Mouse (Mus musculus) forebrain, embryonic 12.5 days (tissue): Measurements from ENCODE around the gene Pklr. TPM values are rescaled to one million over a fixed set of nuclear protein-coding genes. Genes with fewer than 3 reads are reported as not detected.

Source experiments
- ATAC-seq: fragments of 200-750 bp; cut with Nextera tagmentation; 2 replicates; pipeline ENCODE4 v1.8.0; 2017; ENCODE audit warnings: moderate TSS enrichment; ENCODE audit not compliant: low FRiP score
- H3K27ac ChIP-seq: fragments of 300-500 bp; sonication (generic); 2 replicates; pipeline ENCODE4 v1.5.1; 2016; ENCODE audit warnings: mild to moderate bottlenecking
- H3K27me3 ChIP-seq: fragments of 300-500 bp; sonication (generic); 2 replicates; pipeline ENCODE4 v1.6.1; 2016; ENCODE audit warnings: mild to moderate bottlenecking
- H3K36me3 ChIP-seq: fragments of 300-500 bp; sonication (generic); replicated peaks from 2 replicates; pipeline ENCODE4 v1.6.1; 2016; ENCODE audit warnings: mild to moderate bottlenecking
- H3K4me1 ChIP-seq: fragments of 300-500 bp; sonication (generic); 2 replicates; pipeline ENCODE4 v1.6.1; 2016
- H3K4me2 ChIP-seq: fragments of 300-500 bp; sonication (generic); 2 replicates; pipeline ENCODE4 v1.6.1; 2016; ENCODE audit warnings: mild to moderate bottlenecking, moderate library complexity
- H3K4me3 ChIP-seq: fragments of 300-500 bp; sonication (generic); replicated peaks from 2 replicates; pipeline ENCODE4 v1.5.1; 2016; ENCODE audit warnings: mild to moderate bottlenecking
- H3K9ac ChIP-seq: fragments of 300-500 bp; sonication (generic); 2 replicates; pipeline ENCODE4 v1.6.1; 2016; ENCODE audit warnings: mild to moderate bottlenecking
- H3K9me3 ChIP-seq: fragments of 300-500 bp; sonication (generic); 2 replicates; pipeline ENCODE4 v1.6.1; 2016
- WGBS: fragments of 180-500 bp; shearing (Covaris S2); methylation state at CpG from one replicate; pipeline ENCODE4 v1.1.7; 2016; 5-methylcytosine and 5-hydroxymethylcytosine counted together
- polyA plus RNA-seq: library from polyadenylated mRNA; unstranded; fragments of >200 nt; fragmentation: Nextera tagmentation; extraction: Ambion mirVana; gene quantifications from 2 replicates; pipeline ENCODE4 v1.2.1, GENCODE M21; 2016

The Pklr gene
- polyA plus RNA-seq, 1 experiment from 2014 or later = 0.09 TPM

DNA sequence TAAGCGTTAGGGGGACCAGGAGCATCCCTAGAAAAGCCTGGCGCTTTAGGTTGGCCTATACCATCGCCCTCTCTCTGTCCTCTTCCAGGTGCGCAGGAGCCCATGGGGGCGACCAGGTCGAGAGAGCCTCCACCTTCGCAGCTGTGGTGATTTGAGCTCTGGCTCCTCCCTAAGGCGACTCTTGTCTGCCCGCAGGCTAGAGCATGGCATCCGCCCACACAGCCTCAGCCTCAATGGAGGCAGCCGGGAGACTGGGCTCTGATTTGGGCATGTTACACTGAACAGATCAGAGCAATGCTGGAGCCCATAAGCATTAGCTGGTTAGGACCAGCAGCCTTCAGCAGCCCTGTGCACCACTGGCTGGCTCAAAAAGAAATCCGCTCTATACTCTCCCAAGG, 52.5 kb downstream of the Pklr start:
- no peak for ATAC-seq
- H3K27me3 ChIP-seq = peaks cover 4% of the 10 kb centered on the region; the same call in 1 of the 2 replicates
- no peak overlapping the region for H3K9ac ChIP-seq
- 61% methylated on average over 12 of the region's 12 CpGs for WGBS
- no peak overlapping the region for H3K4me2 ChIP-seq
- H3K9me3 ChIP-seq = no peaks in the 10 kb centered on the region
- no peak overlapping the region for H3K27ac ChIP-seq
- H3K36me3 ChIP-seq = peaks cover 11% of the 10 kb centered on the region; the same call in 1 of the 2 replicates
- H3K4me1 ChIP-seq = peaks cover 32% of the 10 kb centered on the region
- H3K4me3 ChIP-seq = no peak overlapping the region

DNA sequence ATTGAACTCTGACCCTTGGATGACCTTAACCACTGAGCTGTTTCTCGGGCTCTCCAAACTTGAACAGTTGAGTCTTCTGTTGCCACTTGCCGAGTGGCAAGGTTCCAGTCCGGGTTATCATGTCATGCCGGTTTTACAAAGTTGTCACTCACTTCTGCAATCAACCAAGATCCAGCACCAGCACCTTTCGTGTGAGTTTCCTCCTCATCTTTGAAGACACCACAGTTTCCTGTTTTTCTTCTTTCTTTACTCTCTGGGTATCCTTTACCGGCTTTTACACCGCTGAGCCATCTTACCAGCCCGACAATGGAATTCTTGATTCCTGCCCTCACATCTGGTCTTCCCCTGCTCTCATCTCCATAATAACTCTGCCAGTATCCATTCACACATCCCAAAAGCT, 54.5 kb downstream of the Pklr start:
- H3K27ac ChIP-seq = no peak overlapping the region
- no peak for ATAC-seq
- H3K4me1 ChIP-seq = peaks cover 16% of the 10 kb centered on the region
- 93% methylated on average over 8 of the region's 8 CpGs for WGBS
- no peak overlapping the region for H3K4me3 ChIP-seq
- peaks cover 4% of the 10 kb centered on the region; the same call in 1 of the 2 replicates for H3K27me3 ChIP-seq
- no peak overlapping the region for H3K9ac ChIP-seq
- H3K4me2 ChIP-seq = no peak overlapping the region
- H3K36me3 ChIP-seq = peaks cover 11% of the 10 kb centered on the region; the same call in 1 of the 2 replicates
- no peaks in the 10 kb centered on the region for H3K9me3 ChIP-seq

DNA sequence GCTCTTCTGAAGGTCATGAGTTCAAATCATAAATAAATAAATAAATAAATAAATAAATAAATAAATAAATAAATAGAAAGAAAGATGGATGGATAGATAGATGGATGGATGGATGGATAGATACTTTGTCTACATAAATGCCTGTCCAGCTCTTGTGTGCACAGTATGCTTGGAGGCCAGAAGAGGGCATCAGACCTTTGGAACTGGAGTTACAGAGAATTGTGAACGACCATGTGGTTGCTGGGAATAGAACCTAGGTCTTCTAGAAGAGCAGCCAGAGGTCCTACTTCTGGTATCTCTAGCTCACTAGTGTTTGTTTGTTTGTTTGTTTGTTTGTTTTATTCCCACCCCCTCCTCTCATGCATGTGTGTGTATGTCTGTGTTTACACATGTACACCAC, 57.4 kb downstream of the Pklr start:
- Histone ChIP-seq H3K4me2 (no peak overlapping the region), H3K9me3 (no peaks in the 10 kb centered on the region), H3K27ac (no peak overlapping the region), H3K4me3 (no peak overlapping the region), H3K36me3 (peaks cover 6% of the 10 kb centered on the region; the same call in 1 of the 2 replicates), H3K4me1 (peaks cover 14% of the 10 kb centered on the region), H3K27me3 (no peaks in the 10 kb centered on the region), H3K9ac (no peak overlapping the region)
- ATAC-seq = no peak
- 71% methylated on average over 1 of the region's 1 CpGs for WGBS

DNA sequence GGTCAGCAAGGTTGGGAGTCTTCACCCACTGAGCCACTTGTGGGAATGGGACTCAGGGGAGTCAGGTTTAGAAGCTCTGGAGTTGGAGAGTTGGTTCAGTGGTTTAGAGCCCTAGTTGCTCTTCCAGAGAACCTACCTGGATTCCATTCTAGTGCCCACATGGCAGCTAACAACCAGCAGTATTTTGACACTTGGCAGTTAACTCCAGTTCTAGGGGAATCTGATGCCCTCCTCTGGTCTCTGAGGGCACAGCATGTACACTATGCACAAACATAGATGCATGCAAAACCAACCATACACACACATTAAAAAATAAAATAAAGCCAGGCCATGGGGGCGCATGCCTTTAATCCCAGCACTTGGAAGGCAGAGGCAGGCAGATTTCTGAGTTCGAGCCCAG, 57.9 kb downstream of the Pklr start:
- 91% methylated on average over 2 of the region's 2 CpGs for WGBS
- H3K4me1 ChIP-seq = peaks cover 14% of the 10 kb centered on the region
- H3K9me3 ChIP-seq = no peaks in the 10 kb centered on the region
- no peak overlapping the region for H3K9ac ChIP-seq
- H3K4me2 ChIP-seq = no peak overlapping the region
- no peak for ATAC-seq
- no peaks in the 10 kb centered on the region for H3K27me3 ChIP-seq
- H3K4me3 ChIP-seq = no peak overlapping the region
- peaks cover 1% of the 10 kb centered on the region; the same call in 1 of the 2 replicates for H3K36me3 ChIP-seq
- no peak overlapping the region for H3K27ac ChIP-seq

Other genes starting within 250 kb of the Pklr start
- gene Msto1, start 222.1 kb upstream of the Pklr start, polyA plus RNA-seq = 43.9 and 44.7 TPM in 2 replicates
- gene Ash1l, start 185.5 kb upstream of the Pklr start, polyA plus RNA-seq = 22.1 and 23.6 TPM in 2 replicates
- 135 and 138 TPM in 2 replicates for gene Dap3, start 185.0 kb upstream of the Pklr start, polyA plus RNA-seq
- gene Rusc1, start 42.8 kb upstream of the Pklr start, polyA plus RNA-seq = 36.0 and 40.0 TPM in 2 replicates
- gene Gm43738, start 35.0 kb upstream of the Pklr start, polyA plus RNA-seq = 0.12 TPM in 1 of 2 replicates, not detected in the other
- 292 and 322 TPM in 2 replicates for gene Fdps, start 34.2 kb upstream of the Pklr start, polyA plus RNA-seq
- gene Hcn3, start 24.1 kb downstream of the Pklr start, polyA plus RNA-seq = 11.2 and 15.1 TPM in 2 replicates
- gene Clk2, start 28.7 kb downstream of the Pklr start, polyA plus RNA-seq = 41.1 and 42.5 TPM in 2 replicates
- 89.7 and 94.4 TPM in 2 replicates for gene Scamp3, start 41.3 kb downstream of the Pklr start, polyA plus RNA-seq
- gene Fam189b, start 47.0 kb downstream of the Pklr start, polyA plus RNA-seq = 25.6 and 26.3 TPM in 2 replicates
- 34.3 and 37.4 TPM in 2 replicates for gene Gba, start 66.8 kb downstream of the Pklr start, polyA plus RNA-seq
- gene Thbs3, start 79.0 kb downstream of the Pklr start, polyA plus RNA-seq = 95.1 and 97.9 TPM in 2 replicates
- gene Mtx1, start 90.9 kb downstream of the Pklr start, polyA plus RNA-seq = 185 and 194 TPM in 2 replicates
- 3.8 and 4.7 TPM in 2 replicates for gene Muc1, start 92.9 kb downstream of the Pklr start, polyA plus RNA-seq
- gene Krtcap2, start 109.8 kb downstream of the Pklr start, polyA plus RNA-seq = 249 and 252 TPM in 2 replicates
- gene Trim46, start 110.2 kb downstream of the Pklr start, polyA plus RNA-seq = 25.1 and 26.6 TPM in 2 replicates
- gene Dpm3, start 123.2 kb downstream of the Pklr start, polyA plus RNA-seq = 79.1 and 84.3 TPM in 2 replicates
- gene Slc50a1, start 134.4 kb downstream of the Pklr start, polyA plus RNA-seq = 28.6 and 29.7 TPM in 2 replicates
- gene Efna1, start 145.0 kb downstream of the Pklr start, polyA plus RNA-seq = 9.7 and 12.6 TPM in 2 replicates
- gene Efna3, start 186.8 kb downstream of the Pklr start, polyA plus RNA-seq = 11.9 and 14.9 TPM in 2 replicates
- 17.1 and 20.0 TPM in 2 replicates for gene Efna4, start 201.9 kb downstream of the Pklr start, polyA plus RNA-seq
- gene Adam15, start 213.9 kb downstream of the Pklr start, polyA plus RNA-seq = 22.7 and 28.2 TPM in 2 replicates
- 0.13 and 0.22 TPM in 2 replicates for gene Dcst2, start 225.8 kb downstream of the Pklr start, polyA plus RNA-seq
- 0.36 and 0.54 TPM in 2 replicates for gene Dcst1, start 229.1 kb downstream of the Pklr start, polyA plus RNA-seq